Mouse (Mus musculus) adrenal gland, postnatal 36 days (tissue): Measurements from ENCODE around the gene C5ar1. TPM values are rescaled to one million over a fixed set of nuclear protein-coding genes. Genes with fewer than 3 reads are reported as not detected.
A peak's percentile ranks its signal among the peaks of the same experiment; 100 is the strongest.

ENCODE experiments used
- DNase-seq, 2 experiments: peaks; one replicate each; pipeline ENCODE4 v3.0.0; 2021; ENCODE audit warnings: mixed read lengths in 1 of 2
- total RNA-seq, 2 experiments: library from RNA; stranded (reverse); gene quantifications; 2 replicates each; pipeline ENCODE4 v1.2.3; 2021

C5ar1 gene
- total RNA-seq, 2 experiments from 2014 or later = 3.5 to 9.4 TPM

GRCm38 (mm10) chr7:16221582-16222272, 37.6 kb downstream of the C5ar1 start, which contains the start of gene Dhx34:
Dhx34 (minus strand) TSS chr7:16222037.
- peak; percentile 95 to 96 for DNase-seq

GRCm38 (mm10) chr7:16213986-16214385, 45.4 kb downstream of the C5ar1 start:
- no peak for DNase-seq

- DNase-seq = no peak
These were observed 46.1 kb downstream of the C5ar1 start for GRCm38 (mm10) chr7:16213196-16213595.

GRCm38 (mm10) chr7:16210862-16211365, 48.4 kb downstream of the C5ar1 start:
- DNase-seq = no peak

- no peak for DNase-seq
These were observed 50.3 kb downstream of the C5ar1 start for GRCm38 (mm10) chr7:16208781-16209665.

- peak; percentile 63 to 67 for DNase-seq
These were observed 51.8 kb downstream of the C5ar1 start for GRCm38 (mm10) chr7:16207496-16207895.

- DNase-seq = peak in 1 of 2 experiments; percentile 17
These were observed 52.3 kb downstream of the C5ar1 start for GRCm38 (mm10) chr7:16207076-16207475.

GRCm38 (mm10) chr7:16204791-16205190, 54.5 kb downstream of the C5ar1 start:
- no peak for DNase-seq

GRCm38 (mm10) chr7:16203505-16203903, 55.8 kb downstream of the C5ar1 start:
- no peak for DNase-seq

GRCm38 (mm10) chr7:16202756-16203504, 56.4 kb downstream of the C5ar1 start:
- DNase-seq = peak in 1 of 2 experiments; percentile 18

- no peak for DNase-seq
These were observed 58.2 kb downstream of the C5ar1 start for GRCm38 (mm10) chr7:16201136-16201535.

GRCm38 (mm10) chr7:16198540-16198939, 60.8 kb downstream of the C5ar1 start:
- no peak for DNase-seq

GRCm38 (mm10) chr7:16197166-16197565, 62.2 kb downstream of the C5ar1 start:
- no peak for DNase-seq

Other genes with a start within 250 kb of the C5ar1 start
- 1 to 10 TPM; 9.4 to 9.9 TPM for gene Bicra, start 211.6 kb downstream of the C5ar1 start, total RNA-seq
- gene Zfp541, start 197.7 kb downstream of the C5ar1 start, total RNA-seq = under 1 TPM; 0.10 to 0.13 TPM
- gene Napa, start 161.1 kb downstream of the C5ar1 start, total RNA-seq = 100 to 1,000 TPM; 143 to 167 TPM
- gene Kptn, start 139.6 kb downstream of the C5ar1 start, total RNA-seq = 10 to 100 TPM; 20.0 to 22.6 TPM
- 1 to 10 TPM; 1.7 to 2.6 TPM for gene Slc8a2, start 129.7 kb downstream of the C5ar1 start, total RNA-seq
- gene Meis3, start 84.5 kb downstream of the C5ar1 start, total RNA-seq = 10 to 100 TPM; 11.6 to 14.0 TPM
- gene Dhx34, start 37.5 kb downstream of the C5ar1 start, total RNA-seq = 10 to 100 TPM; 11.8 to 14.2 TPM
- gene C5ar2, start 15.4 kb downstream of the C5ar1 start, total RNA-seq = under 1 TPM; 0.43 to 0.50 TPM
- 10 to 100 TPM; 17.1 to 22.6 TPM for gene Inafm1, start 14.1 kb upstream of the C5ar1 start, total RNA-seq
- gene Ccdc9, start 27.3 kb upstream of the C5ar1 start, total RNA-seq = 10 to 100 TPM; 59.5 to 73.6 TPM
- 1 to 10 TPM; 3.6 to 4.7 TPM for gene Bbc3, start 48.9 kb upstream of the C5ar1 start, total RNA-seq
- 10 to 100 TPM; 69.1 to 70.8 TPM for gene Sae1, start 128.3 kb upstream of the C5ar1 start, total RNA-seq
- 10 to 100 TPM; 38.3 to 39.0 TPM for gene Zc3h4, start 141.4 kb upstream of the C5ar1 start, total RNA-seq
- gene Tmem160, start 193.2 kb upstream of the C5ar1 start, total RNA-seq = 10 to 100 TPM; 69.1 to 82.7 TPM
- gene Npas1, start 218.2 kb upstream of the C5ar1 start, total RNA-seq = not detected